Mouse (Mus musculus) activated CD4-positive, CD25-positive, alpha-beta regulatory T cell, adult 4 months (primary cell): ENCODE results near the gene Vipas39. TPM values are rescaled to one million over a fixed set of nuclear protein-coding genes. Genes with fewer than 3 reads are reported as not detected.
"Not testable (repeated sequence)": the region's sequence is repeated elsewhere in the genome, so short reads cannot be mapped to it uniquely, and the experiment has no call there.

Experiments
- ATAC-seq: one replicate; pipeline ENCODE4 v1.8.0; 2017
- polyA plus RNA-seq, 2 experiments: library from polyadenylated mRNA; unstranded; fragments of 100-300 nt; shearing (Covaris generic); gene quantifications; one replicate each; pipeline ENCODE4 v1.2.1; 2017

The Vipas39 gene
- polyA plus RNA-seq, 2 experiments from 2014 or later: 33.6 to 34.7 TPM

DNA sequence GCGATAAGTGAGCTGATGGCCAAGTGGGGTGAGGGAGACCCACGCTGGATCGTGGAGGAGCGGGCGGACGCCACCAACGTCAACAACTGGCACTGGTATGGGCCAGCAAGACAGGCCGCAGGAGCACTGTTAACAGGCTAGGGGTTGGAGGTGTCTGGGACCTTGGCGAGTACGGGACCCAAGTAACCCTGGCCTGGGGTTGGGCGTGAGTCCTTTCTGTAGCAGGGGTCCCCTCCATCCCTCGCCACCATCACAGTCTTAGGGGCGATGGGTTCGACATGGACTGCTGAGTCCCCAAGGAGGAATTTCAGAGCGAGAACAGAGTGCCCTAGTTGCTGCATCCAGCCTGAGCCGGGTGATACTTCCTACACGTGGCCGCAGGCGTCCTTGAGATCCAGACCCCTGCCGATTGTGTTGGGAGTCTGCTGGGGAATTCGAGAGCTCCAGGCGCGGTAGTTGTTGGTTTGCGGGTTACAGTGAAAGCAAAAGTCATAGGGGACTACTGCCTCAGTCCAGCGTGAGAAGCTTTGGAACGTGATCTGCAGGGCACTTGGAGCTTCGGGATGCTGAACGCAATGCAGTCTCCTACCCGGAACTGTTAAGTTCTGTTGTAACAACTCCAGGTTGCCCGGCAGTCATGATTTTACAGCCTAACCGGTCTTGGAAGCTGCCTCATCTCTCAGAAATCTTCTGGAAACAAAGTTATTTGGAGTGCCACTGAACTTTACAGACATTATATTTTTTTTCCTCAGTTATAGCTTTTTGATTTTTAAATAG is 959 bp upstream of the Vipas39 start:
- peak; percentile 3 for ATAC-seq

DNA sequence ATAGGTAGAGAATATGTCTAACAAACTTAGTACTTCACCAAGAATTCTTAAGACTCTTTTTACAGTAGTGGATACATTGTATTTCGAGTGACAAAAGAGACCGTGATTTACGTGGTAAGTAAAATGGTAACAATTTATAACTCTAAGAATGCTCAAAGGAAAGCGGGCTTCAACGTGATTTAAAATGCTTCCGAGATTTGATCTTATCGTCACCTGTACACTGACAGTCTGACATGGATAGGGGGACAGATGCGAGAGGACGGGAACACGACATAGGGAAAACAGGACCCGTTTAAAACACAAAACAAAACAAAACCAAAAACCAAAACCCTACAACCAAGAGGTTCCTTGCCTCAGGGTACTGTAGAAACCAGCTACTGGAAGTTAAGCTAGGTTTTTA is 612 bp downstream of the Vipas39 start:
- no peak for ATAC-seq

DNA sequence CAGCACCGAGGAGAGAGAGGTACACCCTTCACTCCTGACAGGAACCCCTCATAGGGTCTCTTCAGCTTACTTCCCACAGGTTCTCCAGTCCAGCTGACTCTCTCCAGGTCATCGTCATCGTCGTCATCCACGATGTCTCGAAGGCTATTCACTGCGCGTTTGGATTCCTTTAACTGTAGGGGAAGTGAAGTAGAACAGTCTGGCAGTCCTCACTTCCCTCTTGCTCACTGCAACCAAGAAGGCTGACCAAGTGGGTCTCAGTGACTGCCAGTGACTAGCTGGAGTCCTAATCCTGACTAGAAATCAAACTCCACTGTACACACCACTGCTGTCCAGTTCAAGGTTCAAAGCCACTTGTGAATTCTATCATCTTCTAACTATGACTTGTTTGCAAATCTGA is 5.5 kb downstream of the Vipas39 start:
- ATAC-seq: no peak

DNA sequence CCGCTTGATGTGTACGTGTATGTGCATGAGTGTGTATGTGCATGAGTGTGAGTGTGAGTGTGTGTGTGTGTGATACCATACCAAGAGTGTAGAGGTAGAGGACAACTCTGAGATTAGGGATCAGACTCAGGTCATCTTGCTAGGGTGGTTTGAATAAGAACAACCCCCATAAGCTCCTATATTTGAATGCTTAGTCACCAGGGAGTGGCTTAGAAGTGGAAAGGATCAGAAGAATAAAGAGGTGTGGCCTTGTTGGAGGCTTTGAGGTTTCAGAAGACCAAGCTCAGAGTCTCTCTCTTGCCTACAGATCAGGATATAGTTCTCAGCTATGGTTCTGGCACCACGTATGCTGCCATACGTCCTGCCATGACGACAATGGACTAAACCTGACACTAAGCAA is 9.4 kb downstream of the Vipas39 start:
- no peak for ATAC-seq

DNA sequence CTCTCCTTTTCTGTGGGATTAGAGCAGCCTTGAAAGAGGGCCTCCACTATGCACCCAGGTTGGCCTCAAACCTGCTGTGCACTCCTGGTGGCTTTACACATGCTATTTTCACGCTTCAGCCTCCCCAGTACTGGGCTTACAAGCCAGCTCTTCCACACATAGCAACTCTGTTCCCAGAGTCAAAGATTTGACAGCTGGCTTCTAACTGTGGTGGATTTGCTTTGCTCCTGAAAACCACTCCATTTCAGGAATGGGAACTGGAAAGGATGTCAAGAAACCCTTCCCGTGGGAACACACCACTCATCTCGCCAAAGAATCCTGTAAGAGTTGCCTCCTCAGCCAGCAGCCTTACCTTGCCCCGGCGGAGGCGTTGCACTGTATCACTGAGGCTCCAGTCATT is 12.2 kb downstream of the Vipas39 start:
- ATAC-seq: no peak

DNA sequence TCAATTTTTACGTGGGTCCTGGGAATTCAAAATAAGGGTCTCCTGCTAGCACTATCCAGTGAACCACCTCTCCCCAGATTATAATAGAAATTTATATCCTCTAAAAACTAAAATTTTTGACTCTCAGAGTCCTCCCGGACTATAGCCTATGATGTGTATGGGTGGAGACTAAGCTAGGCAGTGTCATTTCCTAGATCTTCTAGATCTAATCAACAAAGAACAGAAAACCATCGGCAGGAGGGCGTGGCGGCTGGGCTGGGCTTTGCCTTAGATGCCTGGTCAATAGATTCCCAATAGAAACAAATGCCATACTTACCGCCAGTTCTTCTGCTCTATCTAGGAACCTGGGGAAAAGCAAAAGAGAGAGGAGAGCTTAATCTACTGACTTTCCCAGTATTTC is 15.9 kb downstream of the Vipas39 start:
- ATAC-seq: no peak

DNA sequence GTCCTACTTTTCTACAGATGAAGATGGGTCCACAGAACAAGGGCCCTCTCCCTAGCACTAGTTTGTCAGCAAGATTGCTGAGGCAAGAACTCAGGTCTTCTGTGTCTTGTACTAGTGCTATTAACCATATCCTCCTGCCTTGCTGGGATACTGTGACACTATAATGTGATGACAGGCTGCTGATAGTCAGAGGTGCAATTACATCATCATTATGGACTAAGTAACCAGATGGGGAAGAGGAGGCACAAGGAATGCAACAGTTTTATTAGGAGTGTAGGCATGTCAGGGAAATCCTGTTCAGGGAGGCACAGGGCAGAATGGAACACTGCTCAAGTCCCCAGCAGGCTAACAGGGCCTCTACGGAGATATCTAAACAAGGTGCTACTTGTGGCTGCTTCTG is 27.4 kb downstream of the Vipas39 start, which contains the start of gene Noxred1:
TSS of gene Noxred1 (minus strand) at position 101 of the 400 bp plus-strand sequence.
- no peak for ATAC-seq

DNA sequence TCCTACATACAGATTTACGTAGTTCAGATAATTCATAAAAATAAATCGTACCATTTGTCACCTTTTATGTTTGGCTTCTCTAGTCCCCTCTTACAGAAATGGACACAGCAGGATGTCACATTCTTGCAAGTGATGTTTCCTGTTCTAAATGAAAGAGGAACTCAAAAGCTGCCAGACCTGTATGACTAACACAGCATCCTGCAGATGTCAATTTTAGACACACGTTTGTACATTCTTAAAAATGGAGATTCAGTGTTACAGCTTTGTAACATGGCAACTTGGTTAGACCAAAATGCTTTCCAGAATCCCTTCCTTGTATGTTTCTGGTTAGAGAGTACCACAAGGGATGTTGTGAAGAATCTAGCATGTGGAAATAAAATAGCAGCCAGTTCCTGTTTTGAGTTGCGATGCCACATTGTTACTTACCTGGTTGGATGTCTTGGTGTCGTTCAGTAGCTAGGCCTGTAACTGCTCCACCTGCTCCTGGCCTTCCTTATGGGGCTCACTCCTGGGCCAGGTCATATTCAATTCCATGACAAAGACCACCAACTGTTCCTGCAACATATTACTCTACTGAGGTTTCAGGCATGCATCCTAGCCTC is 29.1 kb downstream of the Vipas39 start:
- peak; percentile 52 for ATAC-seq

DNA sequence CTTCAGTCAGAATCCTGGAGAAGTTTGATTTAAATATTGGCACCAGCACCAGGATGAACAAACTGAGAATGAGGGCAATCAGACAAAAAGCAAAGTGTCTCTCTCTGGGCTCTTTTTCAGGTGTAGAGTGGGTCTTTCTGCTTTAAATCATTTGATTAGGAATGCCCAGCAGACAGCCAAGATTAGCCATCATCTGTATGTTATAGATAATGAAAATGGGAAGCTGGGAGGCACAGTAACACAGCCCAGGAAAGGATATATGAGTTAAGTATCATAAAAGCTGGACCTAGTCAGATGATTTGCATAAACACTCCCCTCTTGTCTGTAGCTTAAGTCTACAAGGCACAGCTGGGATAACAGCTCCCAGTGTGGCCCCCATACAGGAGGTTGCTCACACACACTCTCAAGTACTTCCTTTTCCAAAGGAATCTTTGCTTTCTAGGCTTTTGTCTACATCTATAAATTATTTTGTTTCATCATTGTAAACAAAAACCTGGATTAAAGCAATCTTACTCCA is 35.6 kb downstream of the Vipas39 start:
- ATAC-seq: no peak

DNA sequence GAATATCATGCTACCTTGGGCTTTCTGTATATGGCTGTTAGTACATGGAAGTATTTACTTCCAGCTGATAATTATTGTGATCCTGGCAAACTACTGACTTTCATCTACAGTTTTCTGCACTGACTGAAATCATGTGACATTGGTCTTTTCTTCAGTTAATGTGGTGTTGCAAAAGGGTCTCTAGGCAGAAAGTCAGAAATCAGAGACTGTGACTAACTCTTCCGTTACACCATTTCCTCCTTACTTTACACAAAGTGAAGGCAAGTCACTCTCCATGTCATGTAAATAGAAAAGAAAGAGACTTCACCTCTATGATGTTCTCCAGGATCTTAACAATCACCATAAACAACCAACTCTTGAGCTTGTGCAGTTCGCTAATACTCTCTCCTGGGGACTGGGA is 36.4 kb downstream of the Vipas39 start:
- ATAC-seq: no peak

DNA sequence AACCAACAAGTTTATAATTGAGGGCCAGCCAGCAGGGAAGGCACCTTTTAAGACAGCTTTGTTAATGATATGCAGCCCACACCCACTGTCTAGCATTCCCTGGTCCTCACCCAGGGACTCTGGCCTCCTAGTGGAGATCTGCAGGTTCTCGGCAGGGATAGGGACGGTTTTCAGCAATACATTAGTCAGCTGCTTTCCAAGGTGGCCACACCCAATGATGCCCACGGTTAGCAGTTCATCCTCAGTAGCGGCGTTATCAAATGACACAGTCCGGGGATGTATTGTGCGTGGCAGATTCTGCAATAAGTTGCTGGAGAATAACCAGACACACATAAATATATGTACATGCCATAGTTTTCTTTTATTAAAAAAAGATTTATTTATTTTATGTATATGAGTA is 39.3 kb downstream of the Vipas39 start:
- ATAC-seq: no peak

DNA sequence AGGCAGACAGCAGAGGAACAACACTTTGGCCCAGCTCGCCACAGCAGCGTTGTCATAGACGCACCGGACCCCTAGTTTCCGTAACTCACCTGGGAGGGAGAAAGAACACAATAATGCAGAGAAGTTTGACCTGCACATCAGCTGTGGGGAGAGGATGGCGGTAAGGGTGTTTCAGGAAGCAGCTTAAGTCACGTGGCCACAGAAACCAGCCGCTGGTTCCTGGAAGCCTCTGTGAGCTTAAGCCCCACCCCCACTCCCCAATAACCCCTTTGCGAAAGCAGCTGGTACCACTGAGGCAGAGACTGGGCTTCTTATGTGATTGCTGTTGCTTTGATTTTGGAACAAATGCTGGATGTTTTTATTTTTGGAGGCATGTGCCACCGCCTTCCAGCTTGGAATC is 41.1 kb downstream of the Vipas39 start:
- no peak for ATAC-seq

DNA sequence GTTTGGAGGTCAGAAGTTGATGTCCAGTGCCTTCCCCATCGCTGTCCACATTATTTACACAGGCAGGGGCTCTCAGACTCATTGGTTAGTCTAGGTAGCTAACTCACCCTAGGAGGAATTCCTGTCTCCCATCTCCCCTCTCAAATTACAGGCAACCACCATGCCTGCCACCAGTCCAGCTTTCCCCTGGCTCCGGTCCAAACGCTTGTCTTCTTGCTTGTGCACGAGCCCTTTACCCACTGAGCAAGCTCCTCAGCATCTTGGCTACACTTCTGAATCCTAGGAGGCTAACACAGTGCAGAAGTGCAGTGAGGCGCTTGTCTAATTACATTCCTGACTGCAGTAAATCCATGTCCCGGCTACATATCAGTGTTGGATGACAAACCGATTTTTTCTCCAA is 46.7 kb downstream of the Vipas39 start:
- no peak for ATAC-seq

DNA sequence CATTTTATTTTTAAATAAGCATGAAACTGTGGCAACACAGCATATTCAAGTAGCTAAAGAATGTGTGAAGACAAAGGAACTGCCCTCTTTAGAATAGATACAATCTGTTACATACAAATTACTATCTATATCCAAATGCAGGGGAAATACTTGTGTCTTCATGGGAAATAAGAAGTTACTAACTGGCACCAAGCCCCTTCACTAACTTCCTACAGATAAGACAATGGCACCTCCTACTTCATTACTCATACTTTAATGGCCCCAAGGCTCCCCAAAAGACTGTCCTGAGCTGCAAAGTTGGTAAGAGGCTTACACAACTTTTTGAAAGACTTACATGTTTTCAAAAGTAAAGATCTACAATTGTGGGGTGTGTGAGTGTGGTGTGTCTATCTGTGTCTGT is 48.5 kb downstream of the Vipas39 start:
- no peak for ATAC-seq

DNA sequence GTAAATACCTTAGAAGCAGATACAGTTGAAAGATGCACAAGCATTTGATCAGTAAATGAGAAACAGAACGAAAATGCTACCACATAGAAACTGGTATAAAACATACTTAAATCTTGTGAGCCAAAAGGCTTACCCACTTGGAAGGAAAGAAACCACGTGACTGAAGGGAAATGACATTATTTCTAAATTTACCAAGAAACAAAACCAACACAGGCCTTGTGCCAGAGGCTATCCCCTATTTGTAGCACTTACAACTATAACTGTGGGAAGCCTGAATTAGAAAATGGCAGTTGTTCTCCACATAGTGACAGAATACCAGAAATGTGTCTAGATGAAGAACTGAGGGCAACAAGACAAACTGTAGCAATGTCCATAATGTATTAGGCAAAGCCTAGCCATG is 50.0 kb downstream of the Vipas39 start:
- ATAC-seq: no peak

DNA sequence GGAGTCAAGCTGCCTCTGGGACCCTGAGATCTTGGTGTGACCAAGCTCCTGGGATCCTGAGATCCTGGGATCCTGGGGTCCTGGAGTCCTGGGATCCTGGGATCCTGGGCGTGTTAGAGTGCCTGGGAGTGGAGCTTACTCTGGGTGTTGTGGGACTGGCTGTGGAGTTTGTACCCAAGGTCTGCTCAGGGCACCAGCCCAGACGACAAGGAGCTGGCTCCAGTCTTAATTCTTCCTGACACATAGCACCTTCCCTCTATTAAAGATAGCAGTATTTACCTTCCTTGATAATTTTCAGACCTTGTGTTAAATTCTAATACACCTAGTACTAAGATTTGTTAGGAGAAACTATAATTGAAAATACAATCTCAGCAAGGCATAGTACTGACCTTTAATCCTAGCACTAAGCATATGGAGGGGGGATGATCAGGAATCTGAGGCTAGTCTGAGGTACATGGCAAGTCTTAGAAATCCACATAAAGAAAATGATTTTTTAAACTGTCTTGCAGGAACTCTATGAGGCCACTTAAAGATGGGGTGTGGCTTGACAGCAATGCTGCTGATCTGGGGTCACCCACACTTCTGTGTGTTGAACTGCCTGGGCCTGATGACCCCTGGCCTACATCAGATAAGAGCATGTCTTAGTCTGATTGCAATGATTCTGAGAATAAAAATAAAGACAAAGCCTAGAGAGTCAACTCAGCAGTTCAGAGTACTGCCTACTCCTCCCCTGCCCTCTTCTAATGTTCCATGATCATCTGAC is 53.0 kb downstream of the Vipas39 start:
- no peak for ATAC-seq

DNA sequence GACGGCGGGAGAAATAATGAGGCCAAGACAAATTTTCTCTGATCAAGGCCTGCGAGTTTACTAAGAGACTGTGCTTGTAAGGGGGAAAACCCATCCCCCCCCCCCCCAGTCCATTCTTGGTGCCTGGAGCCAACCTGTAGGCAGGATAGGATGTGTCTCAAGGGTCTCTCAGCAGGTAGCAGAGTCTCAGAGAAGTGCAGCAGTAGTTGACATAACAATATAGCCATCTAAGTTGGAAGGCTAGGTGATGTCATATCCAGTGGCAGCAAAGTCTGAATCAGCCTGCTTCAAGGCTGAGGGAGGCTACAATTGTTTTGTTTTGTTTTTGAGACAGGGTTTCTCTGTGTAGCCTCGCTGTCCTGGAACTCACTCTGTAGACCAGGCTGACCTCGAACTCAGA is 60.3 kb downstream of the Vipas39 start:
- not testable (repeated sequence) for ATAC-seq

DNA sequence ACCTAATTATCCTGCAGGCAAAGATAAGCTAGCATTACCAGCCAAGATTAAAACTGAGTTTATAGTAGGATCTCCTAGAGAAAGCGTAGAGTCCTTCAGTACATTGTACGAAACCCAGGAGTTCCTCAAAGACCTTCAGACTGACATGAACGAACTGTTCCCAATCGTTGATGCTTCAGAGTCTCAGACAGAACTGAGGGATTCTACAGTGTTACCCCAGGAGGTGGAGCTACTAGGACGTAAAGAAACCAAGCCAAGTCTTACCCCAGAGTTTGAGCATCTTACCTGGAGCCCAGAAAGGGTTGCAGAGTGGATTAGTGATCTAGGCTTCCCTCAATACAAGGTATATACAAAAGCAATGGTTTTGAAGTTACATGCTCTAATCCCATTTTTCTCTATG is 64.4 kb downstream of the Vipas39 start:
- no peak for ATAC-seq

DNA sequence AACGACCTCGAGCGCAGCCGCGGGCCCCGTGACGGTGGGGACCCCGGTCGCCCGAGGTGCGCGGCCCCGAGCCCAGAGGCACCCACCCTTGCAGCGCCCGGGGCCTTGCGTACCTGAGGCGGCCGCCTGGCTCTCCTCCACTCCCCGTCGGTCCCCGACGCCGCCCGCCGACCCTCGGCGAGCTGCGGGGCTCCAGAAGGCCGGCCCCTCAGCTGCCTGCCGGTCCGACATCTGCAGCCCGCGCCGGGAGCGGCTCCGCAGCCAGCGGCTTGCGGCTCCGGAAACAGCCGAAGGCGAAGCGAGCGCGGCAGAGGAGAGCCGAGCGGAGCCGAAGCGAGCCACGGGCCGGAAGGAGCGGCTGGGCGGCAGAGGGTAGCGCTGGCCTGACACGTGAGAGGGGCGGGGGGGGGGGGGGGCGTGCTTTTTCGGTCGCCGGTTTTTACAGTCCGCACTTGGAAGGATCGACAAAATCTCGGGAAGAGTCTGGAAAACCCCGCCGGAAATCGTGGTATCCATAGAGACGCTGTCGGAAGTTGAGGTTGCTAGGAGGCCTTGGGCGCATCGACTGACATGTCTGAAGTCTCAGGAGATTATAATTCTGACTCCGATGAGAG is 66.0 kb downstream of the Vipas39 start, which contains the start of gene Tmed8:
TSS of gene Tmed8 (minus strand) at position 482 of the 614 bp plus-strand sequence.
- ATAC-seq: peak; percentile 90

DNA sequence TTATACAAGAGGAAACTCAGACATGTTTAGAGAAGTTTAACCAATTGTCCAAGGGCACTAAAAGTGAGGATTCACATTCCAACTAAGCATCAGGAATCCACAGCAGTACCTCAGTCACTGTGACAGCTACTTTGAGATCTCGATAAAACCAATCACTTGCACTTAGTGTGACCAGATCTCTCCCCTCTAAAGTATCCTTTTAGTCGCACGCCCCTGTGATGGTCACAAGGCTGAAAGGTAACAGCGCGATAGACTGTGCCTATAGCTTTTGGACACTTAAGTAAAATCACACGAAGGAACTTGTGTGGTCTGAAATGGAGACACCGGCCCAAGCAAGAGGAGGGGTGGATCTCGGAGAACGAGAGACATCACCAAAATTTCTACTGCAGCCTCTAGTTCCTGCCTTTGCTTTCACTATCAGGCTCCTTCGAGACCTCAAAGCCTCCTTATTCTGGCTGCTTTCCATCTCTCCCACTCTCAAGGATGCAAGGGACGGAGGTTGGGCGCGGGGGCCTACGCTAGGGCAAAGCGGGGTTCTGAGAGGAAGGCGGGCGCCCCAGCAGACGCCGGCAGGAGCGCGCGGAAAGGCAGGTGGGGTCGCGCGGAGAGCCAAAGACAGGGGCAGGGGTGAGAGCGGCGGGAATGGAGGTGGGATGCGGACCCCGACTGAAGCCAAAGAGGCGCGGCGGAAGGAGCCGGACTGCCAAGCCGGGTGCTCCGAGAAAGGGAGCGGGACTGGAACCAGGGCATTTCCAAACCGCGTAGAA is 66.7 kb downstream of the Vipas39 start, which contains the start of gene Samd15:
TSS of gene Samd15 (plus strand) at position 518 of the 767 bp plus-strand sequence.
- peak; percentile 53 for ATAC-seq

DNA sequence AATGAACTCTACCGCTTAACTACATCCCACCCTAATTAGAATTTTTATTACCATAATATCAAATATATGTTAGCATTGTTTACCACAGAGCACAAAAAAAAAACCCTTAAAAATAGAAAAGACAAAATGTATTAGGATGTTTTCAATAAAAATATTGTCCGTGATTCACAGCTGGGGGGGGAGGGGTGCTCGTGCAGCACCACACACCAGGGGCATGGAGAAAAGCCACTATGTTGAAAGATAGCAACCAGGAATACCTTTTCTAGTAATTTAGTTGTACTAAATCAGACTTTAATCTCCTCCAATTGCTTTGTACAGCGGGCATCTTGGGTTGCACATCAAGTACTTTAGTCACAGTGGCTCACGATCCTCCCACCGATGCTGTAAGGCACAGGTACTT is 67.3 kb downstream of the Vipas39 start:
- no peak for ATAC-seq

DNA sequence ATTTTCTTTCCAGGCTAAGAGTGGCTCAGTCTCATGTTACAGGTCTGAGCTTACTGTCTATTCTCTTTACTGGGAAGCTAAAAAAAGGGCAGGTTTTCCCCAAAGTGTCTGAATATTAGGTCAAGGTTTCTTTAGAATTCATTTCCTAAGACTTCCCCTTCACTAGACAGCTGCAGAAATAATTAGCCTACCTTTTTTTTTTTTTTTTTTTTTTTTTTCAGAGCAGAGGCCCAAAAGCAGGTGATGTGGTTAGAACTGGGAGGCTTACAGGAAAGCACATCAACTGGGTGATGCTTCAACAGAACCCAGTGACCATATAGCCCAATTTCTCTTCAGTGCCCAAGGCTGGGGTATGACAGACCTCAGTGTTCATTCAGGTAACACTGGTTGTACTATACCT is 69.7 kb downstream of the Vipas39 start:
- ATAC-seq: no peak
